Mouse (Mus musculus): Measurements from ENCODE around the gene Tmem179.
A peak's percentile ranks its signal among the peaks of the same experiment; 100 is the strongest.

Gene Tmem179

DNA sequence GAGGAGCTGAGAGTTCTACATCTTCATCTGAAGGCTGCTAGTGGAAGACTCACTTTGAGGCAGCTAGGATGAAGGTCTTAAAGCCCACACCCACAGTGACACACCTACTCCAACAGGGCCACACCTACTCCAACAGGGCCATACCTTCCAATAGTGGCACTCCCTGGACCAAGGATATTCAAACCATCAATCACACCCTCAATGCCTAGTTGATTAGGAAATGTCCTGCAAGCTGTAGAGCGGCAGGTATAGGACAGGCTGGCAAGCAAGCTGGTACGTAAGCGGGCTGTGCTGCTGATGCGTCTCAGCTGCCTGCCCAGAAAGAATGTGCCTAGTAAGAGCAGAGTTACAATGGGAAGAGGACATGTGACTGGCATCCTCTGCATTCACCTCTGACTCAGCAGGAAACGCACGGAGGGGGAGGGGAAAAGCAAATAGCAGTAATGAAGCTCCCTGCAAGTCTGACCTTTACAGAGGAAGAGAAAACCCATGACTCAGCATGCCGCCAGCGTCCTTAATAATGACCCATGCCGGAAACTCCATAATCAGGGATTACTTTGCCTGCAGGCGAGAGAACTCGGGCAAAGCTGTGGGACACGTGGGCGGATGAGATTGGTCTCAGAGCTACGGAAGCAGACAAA lies at the start of gene Tmem179:
Gene Tmem179, minus strand, starts transcription at position 51 of the 641 bp plus-strand sequence.
- peak; percentile 80 to 82 for DNase-seq

GRCm38 (mm10) chr12:112563011-112563410 lies 46.5 kb upstream of the Tmem179 start:
- no peak for DNase-seq

- DNase-seq, result no peak
Observed at GRCm38 (mm10) chr12:112562462-112562861, 45.9 kb upstream of the Tmem179 start.

DNA sequence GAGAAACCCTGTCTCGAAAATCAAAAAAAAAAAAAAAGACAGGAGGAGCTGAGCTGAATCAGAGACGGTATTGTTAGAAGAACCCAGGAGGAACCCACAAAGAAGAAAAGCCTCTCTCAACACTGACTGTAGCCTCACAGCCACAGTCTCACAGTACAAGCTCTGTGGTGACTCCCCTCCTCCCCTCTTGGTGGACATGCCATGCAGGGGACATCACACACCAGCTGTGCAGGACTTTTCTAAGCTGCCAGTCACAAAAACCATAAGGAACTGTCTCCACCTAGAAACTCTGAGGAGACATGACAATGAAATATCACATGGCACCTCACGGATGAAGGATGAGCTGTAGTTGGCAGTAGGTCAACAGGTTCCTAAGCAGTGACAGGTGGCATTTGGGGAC lies 44.6 kb upstream of the Tmem179 start:
- DNase-seq, result no peak

GRCm38 (mm10) chr12:112560176-112560797 lies 43.7 kb upstream of the Tmem179 start:
- no peak for DNase-seq

DNA sequence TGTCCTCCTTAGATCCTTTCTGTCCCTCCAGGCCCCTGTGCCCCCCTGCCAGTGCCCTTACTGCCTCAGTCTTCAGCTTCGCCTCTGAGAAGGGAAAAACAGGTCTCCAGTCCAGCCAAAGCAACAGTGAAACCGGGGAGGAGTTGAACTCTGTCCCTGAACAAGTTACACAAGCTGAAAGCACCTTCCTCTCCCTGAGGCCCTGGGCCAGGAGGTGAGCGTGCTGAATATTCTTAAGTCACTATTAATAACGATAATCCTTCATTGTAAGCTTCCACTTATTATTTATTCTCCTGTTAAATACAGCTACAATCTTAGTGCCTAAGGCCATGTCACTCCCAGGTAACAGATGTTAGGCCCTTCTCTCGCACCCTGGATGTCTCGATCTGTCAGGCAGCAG lies 43.1 kb upstream of the Tmem179 start:
- no peak for DNase-seq

DNA sequence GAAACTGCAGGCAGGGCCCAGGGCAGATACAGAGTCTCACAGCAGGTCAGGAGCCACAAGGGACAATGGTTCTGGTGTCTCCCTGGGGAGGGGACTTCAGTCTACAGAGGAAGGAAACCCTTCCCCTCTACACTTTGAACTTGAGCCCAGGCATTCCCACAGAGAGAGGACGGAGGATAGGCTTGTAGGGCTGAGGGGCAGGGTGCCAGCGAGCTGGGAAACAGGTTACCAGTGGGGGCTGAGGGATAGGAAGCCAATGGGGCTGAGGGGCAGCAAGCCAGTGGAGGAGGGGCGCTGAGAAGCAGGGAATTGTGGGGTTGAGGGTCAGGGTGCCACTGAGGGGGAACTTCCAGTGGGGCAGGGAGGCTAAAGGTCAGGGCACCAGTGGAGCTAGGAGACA lies 42.7 kb upstream of the Tmem179 start:
- DNase-seq, result no peak

DNA sequence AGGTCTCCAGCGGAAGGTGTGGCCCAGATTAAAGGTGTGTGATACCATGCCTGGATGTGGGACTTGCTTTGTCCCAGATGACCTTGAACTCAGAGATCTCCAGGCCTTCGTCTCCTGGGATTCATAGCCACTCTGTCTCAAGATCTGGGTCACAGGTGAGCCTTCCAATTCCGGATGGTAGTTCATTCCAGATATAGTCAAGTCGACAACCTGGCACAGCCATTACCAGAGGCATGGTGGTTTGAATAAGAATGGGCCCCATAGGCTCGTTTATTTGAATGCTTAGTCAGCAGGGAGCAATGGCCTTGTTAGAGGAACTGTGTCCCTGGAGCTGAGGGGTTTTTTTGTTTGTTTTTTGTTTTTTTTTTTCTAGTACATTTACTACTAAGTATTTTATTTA lies 40.7 kb upstream of the Tmem179 start:
- no peak for DNase-seq

- DNase-seq, result no peak
Observed at GRCm38 (mm10) chr12:112556531-112557060, 40.0 kb upstream of the Tmem179 start.

DNA sequence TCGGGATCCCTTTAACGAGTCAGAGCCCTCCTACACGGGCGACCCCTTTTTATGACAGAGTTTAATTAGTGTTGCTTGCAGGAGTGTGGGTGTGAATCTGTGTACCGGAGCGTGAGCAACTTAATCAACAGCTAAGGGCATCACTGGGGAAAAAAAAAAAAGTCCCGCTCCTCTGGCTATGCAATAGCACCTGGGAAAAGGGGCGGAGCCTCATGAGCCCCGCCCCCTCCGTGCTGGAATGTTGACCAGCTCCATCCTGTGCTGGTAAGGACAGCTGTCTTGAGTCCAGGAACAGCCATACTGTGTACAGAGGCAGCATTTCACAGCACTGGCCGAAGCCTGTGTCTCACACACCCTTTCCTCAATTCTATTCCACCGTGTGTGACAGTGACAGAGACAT lies 38.4 kb upstream of the Tmem179 start:
- DNase-seq, result peak; percentile 53 to 60

DNA sequence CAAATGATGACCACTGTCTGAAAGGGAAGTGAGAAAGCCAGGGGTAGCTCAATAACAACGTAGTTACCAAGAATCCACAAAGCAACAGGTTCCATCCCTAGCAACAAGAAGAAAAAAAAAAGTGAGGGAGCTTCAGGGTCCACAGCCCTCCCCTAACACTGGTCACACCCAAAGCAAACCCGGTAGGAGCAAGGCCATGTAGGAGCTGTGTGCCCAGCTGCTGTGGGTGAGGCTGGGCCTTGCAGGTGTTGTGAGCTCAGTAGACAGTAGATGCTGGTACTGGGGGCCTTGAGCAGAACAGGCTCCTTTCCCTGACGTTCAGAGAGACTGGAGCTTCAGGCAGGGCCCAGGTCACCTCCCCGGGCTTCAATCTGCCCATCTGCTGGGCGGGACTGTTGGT lies 36.0 kb upstream of the Tmem179 start:
- DNase-seq, result no peak

DNA sequence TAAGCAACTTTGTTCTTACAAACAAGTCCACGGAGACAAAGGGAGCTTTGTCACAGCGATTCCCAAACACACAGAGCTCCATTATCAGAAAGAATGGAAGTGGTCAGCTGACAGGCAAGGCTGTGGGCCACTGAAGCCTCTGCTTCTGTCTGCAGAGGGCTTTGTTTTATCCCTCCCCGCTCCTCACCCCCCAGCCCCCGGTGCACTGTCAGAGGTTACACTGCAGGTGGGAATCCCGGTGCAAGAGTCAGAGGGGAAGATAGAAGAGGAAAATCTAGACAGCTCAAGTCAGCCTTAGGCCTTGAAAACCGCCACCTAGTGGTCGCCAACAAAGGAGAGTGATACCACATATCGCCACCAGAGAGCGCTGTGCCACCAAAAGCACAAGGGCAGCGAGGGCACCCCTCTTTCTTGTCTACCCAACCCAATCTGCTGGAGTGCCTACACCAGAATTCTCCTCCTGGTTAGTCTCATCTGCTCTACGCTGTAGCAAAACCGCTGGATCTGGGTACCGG lies 35.4 kb upstream of the Tmem179 start:
- peak; percentile 67 to 91 for DNase-seq

DNA sequence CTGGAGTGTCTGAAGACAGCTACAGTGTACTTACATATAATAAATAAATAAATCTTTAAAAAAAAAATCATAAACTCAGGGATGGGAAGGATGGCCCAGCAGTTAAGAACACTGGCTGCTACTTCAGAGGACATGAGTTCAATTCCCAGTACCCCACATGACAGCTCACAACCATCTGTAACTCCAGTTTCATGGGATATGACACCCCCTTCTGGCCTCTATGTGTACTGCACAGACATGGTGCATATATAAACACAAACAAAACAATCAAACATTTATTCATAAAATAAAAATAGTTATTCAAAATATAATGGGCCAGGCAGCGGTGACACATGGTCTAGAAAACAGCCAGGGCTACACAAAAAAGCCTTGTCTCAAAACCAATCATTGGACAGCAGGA lies 32.7 kb upstream of the Tmem179 start:
- DNase-seq, result no peak

- DNase-seq, result no peak
Observed at GRCm38 (mm10) chr12:112546110-112546509, 29.6 kb upstream of the Tmem179 start.

DNA sequence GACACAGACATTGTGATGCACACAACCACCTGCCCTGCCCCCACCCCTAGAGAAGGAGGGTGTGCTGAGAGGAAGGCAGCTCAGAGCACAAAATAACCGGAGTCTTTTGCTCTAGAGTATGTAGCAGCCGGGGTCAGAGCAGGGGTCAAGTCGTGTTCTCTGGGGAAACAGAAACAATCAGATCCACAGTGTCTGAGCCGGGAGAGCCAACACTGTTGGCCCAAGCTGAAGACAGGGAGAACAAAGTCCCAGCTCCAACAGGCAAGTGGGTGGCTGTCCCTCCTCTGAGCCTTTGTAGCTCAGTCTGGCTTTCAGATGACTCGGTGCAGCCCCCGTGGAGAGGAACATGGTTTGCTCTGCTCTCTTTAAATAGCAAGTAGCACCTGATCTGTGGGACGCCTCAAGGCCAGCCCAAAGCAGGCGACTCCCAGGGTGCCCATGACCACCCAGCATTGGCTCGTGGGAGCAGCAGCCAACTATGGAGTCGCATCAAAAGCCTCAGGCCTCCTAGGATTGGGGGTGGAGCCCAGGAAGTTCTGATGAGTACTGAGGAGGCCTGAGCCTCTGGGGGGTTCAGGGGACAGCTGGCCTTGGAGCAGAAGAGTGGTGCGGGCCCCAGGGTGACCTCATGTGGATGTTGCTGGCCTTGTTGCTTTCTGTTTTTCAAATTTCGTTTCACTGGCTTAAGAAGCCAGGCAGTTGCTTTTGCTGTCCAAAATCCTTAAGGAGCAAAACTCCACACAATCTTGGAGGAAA lies 28.6 kb upstream of the Tmem179 start:
- DNase-seq, result no peak

- DNase-seq, result no peak
Observed at GRCm38 (mm10) chr12:112543941-112544340, 27.4 kb upstream of the Tmem179 start.

DNA sequence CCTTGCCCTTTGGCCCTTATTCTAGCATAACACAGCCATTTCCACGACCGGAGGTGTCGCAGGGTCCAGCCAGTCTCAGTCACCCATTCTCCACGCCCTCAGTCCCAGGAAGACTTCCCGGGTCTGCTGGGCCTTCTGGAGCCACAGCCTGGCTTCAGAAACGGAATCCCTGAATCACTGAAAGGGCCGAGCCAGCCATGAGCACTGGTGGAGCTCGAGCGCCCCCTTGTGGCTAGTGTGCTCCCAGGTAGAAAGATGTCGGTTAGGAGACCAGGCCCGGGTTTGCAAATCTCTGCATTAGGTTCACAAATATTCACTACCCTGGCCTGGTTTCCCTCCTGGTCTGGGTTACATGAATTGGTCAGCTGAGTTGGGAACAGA lies 26.4 kb upstream of the Tmem179 start:
- peak; percentile 79 to 89 for DNase-seq

- DNase-seq, result peak in 1 of 2 experiments; percentile 66
Observed at GRCm38 (mm10) chr12:112542257-112542919, 25.8 kb upstream of the Tmem179 start.

DNA sequence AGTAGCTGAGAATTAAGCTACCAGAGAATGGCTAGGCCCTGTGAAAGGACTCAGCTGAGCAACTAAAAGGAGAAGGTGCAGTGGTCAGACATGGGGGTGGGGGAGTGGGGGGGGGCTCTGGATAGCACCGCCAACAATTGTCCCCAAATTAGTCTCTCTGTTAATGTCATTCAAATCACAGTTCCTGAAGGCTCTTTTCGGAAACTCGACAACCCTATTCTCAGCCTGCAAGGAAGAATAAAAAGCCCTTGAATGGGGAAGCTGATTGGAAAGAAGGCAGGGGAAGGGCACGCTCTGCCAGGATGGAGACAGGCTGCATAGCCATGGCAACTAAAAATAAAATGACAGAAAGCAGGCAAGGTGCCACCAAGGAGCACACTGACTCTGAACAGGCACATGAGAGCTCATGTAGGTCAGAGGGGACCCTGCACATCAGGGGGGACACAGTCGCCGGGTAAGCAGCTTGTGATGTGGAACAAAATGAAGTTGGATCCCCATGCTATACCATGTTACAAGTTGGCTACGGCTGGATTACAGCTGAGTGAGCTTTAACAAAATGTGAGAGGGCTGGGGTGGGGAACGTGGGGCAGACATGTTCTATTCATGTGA lies 25.0 kb upstream of the Tmem179 start:
- no peak for DNase-seq

DNA sequence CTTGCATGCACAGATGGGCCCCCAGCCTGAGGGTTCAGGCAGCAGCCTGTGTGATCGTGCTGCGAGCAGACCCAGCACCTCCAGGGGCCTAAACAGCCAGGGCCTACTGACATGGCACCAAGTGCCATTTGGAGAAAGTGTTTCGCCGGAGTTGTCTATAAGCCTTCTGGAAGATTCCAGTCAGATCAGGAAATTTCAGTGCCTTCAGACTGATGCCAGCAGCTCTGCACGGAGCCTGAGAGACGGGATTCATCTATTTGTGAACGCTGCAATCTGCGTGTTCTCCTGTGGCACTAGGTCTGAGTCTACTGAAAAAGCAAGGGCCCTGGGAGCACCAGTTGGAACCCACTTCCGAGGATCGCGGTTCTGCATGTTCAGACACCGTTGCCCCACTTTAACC lies 23.8 kb upstream of the Tmem179 start:
- DNase-seq, result no peak

DNA sequence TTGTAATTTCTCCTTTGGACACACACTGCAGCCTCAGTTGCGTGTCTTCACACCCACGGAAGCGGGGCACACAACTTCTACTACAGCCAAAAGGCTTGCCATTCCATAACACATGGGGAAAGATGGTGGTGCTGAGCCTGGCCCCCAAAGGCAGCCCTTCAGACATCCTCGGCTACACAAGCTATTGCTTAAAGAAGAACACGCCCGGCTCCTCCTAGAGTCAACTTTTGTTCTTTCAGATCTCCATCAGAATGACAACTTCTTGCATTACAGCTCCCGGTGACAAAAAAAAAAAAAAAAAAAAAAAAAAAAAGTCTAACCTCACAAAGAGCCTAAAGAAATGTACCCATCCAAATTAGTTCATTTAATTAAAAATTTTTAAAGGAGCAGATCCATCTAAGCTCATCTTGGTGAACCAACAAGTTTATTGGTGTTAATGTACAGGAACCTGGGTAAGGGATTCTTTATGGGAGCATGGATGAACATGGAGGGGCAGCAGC lies 23.0 kb upstream of the Tmem179 start:
- DNase-seq, result no peak

GRCm38 (mm10) chr12:112538356-112538755 lies 21.8 kb upstream of the Tmem179 start:
- DNase-seq, result no peak

Data from kidney, adult 8-10 months (tissue).